ENCODE assay signal across 8 mouse cellular contexts in the genomic region with DNA sequence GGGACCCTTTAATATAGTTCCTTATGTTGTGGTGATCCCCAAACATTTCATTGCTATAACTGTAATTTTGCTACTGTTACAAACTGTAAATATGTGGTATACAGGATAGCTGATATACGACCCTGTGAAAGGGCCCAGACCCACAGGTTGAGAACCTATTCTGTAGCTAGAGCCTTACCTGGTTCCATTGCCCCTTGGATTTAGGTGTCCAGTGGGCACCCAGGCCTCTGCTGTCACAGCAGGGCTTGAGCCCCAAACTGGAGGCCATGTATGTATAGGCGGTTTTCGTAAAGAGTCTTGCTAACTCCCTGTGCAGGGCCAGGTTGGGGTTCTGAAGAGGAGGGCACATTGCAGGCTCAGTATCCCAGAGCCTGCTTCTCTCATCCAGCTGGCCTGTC. TPM values are rescaled to one million over a fixed set of nuclear protein-coding genes. Genes with fewer than 3 reads are reported as not detected.
DNase-seq lines count a peak whose midpoint lies in the region; ATAC-seq lines count a peak whose summit lies in the region.

No protein-coding gene starts in this region.

- DNase-seq in kidney, postnatal 25 days: no peak
- no peak for DNase-seq in urinary bladder, postnatal 36 days (ENCODE audit: low spot score in 2 of 2)
- no peak for DNase-seq in urinary bladder, postnatal 25 days (ENCODE audit: low spot score)
- DNase-seq in urinary bladder, postnatal 10 days (ENCODE audit: low spot score): no peak

- no peaks in the 10 kb centered on the region for H3K27me3 ChIP-seq in kidney, embryonic 16.5 days (ENCODE audit: insufficient read depth, low read length)
- H3K27me3 ChIP-seq in embryonic facial prominence, embryonic 12.5 days: no peaks in the 10 kb centered on the region
- no peaks in the 10 kb centered on the region for H3K27me3 ChIP-seq in hindbrain, embryonic 15.5 days
- no peaks in the 10 kb centered on the region for H3K27me3 ChIP-seq in midbrain, embryonic 15.5 days (replicated peaks)

- peaks cover 43% of the 10 kb centered on the region for H3K4me1 ChIP-seq in kidney, embryonic 16.5 days (ENCODE audit: insufficient read depth, low read length)
- peaks cover 47% of the 10 kb centered on the region for H3K4me1 ChIP-seq in embryonic facial prominence, embryonic 12.5 days
- peaks cover 48% of the 10 kb centered on the region for H3K4me1 ChIP-seq in hindbrain, embryonic 15.5 days (replicated peaks)
- H3K4me1 ChIP-seq in midbrain, embryonic 15.5 days: peaks cover 48% of the 10 kb centered on the region

- peak overlapping the region; percentile 97 for H3K4me3 ChIP-seq in kidney, embryonic 16.5 days (ENCODE audit: low read length)
- H3K4me3 ChIP-seq in embryonic facial prominence, embryonic 12.5 days: peak overlapping the region; percentile 88
- peak overlapping the region; percentile 90 for H3K4me3 ChIP-seq in hindbrain, embryonic 15.5 days
- H3K4me3 ChIP-seq in midbrain, embryonic 15.5 days: peak overlapping the region; percentile 65; the same call in 1 of the 2 replicates

- 89% methylated on average over 3 of the region's 3 CpGs for WGBS in kidney, embryonic 16.5 days
- 88% methylated on average over 3 of the region's 3 CpGs for WGBS in embryonic facial prominence, embryonic 12.5 days
- 87% methylated on average over 3 of the region's 3 CpGs for WGBS in hindbrain, embryonic 15.5 days
- WGBS in midbrain, embryonic 15.5 days: 90% methylated on average over 3 of the region's 3 CpGs

- H3K4me2 ChIP-seq in kidney, embryonic 16.5 days (replicated peaks; ENCODE audit: low read depth, low read length): peak overlapping the region; percentile 84
- H3K4me2 ChIP-seq in embryonic facial prominence, embryonic 12.5 days (replicated peaks): peak overlapping the region; percentile 95
- peak overlapping the region; percentile 81 for H3K4me2 ChIP-seq in hindbrain, embryonic 15.5 days
- H3K4me2 ChIP-seq in midbrain, embryonic 15.5 days: peak overlapping the region; percentile 83

- no peak for ATAC-seq in kidney, embryonic 16.5 days (ENCODE audit: low FRiP score, low TSS enrichment)
- no peak for ATAC-seq in embryonic facial prominence, embryonic 12.5 days (ENCODE audit: insufficient number of reproducible peaks, insufficient read depth, low FRiP score, low TSS enrichment)
- ATAC-seq in hindbrain, embryonic 15.5 days (ENCODE audit: low FRiP score, low read depth): no peak
- no peak for ATAC-seq in midbrain, embryonic 15.5 days (replicated peaks)

- no peak overlapping the region for H3K27ac ChIP-seq in kidney, embryonic 16.5 days (ENCODE audit: low read length)
- H3K27ac ChIP-seq in embryonic facial prominence, embryonic 12.5 days: no peak overlapping the region
- no peak overlapping the region for H3K27ac ChIP-seq in hindbrain, embryonic 15.5 days (replicated peaks)
- no peak overlapping the region for H3K27ac ChIP-seq in midbrain, embryonic 15.5 days

- H3K9me3 ChIP-seq in kidney, embryonic 16.5 days (ENCODE audit: low read length): no peaks in the 10 kb centered on the region
- H3K9me3 ChIP-seq in embryonic facial prominence, embryonic 12.5 days: no peaks in the 10 kb centered on the region
- no peaks in the 10 kb centered on the region for H3K9me3 ChIP-seq in hindbrain, embryonic 15.5 days
- no peaks in the 10 kb centered on the region for H3K9me3 ChIP-seq in midbrain, embryonic 15.5 days

- H3K9ac ChIP-seq in kidney, embryonic 16.5 days (replicated peaks; ENCODE audit: low read length): 0 out of 2 replicates have a peak overlapping the region, but pooled peaks have one; percentile 5
- no peak overlapping the region for H3K9ac ChIP-seq in embryonic facial prominence, embryonic 12.5 days
- H3K9ac ChIP-seq in hindbrain, embryonic 15.5 days: no peak overlapping the region
- no peak overlapping the region for H3K9ac ChIP-seq in midbrain, embryonic 15.5 days

- H3K36me3 ChIP-seq in kidney, embryonic 16.5 days (ENCODE audit: insufficient read depth, low read length): peaks cover 44% of the 10 kb centered on the region
- peaks cover 49% of the 10 kb centered on the region for H3K36me3 ChIP-seq in embryonic facial prominence, embryonic 12.5 days
- H3K36me3 ChIP-seq in hindbrain, embryonic 15.5 days: peaks cover 32% of the 10 kb centered on the region
- H3K36me3 ChIP-seq in midbrain, embryonic 15.5 days (replicated peaks): peaks cover 34% of the 10 kb centered on the region

RNA-seq across cellular contexts. Expression of gene Rpl18, which starts 1.2 kb away (rescaled TPM):
- 1,042 and 1,047 TPM in 2 replicates for polyA plus RNA-seq in kidney, embryonic 16.5 days (2015; fragmentation: Nextera tagmentation; extraction: Ambion mirVana)
- polyA plus RNA-seq in embryonic facial prominence, embryonic 12.5 days (2016; fragmentation: Nextera tagmentation; extraction: Ambion mirVana): 926 and 973 TPM in 2 replicates
- polyA plus RNA-seq in hindbrain, embryonic 15.5 days (2015; fragmentation: Nextera tagmentation; extraction: Ambion mirVana): 528 and 575 TPM in 2 replicates
- 537 and 538 TPM in 2 replicates for polyA plus RNA-seq in midbrain, embryonic 15.5 days (2015; fragmentation: Nextera tagmentation; extraction: Ambion mirVana)

RNA-seq across cellular contexts. Expression of gene Sphk2, which starts 1.3 kb away (rescaled TPM):
- polyA plus RNA-seq in kidney, embryonic 16.5 days (2015; fragmentation: Nextera tagmentation; extraction: Ambion mirVana): 36.2 and 36.7 TPM in 2 replicates
- 34.7 and 35.3 TPM in 2 replicates for polyA plus RNA-seq in embryonic facial prominence, embryonic 12.5 days (2016; fragmentation: Nextera tagmentation; extraction: Ambion mirVana)
- polyA plus RNA-seq in hindbrain, embryonic 15.5 days (2015; fragmentation: Nextera tagmentation; extraction: Ambion mirVana): 24.4 and 26.9 TPM in 2 replicates
- polyA plus RNA-seq in midbrain, embryonic 15.5 days (2015; fragmentation: Nextera tagmentation; extraction: Ambion mirVana): 24.5 and 26.4 TPM in 2 replicates

RNA-seq across cellular contexts. Expression of gene Fam83e, which starts 4.6 kb away (rescaled TPM):
- polyA plus RNA-seq in kidney, embryonic 16.5 days (2015; fragmentation: Nextera tagmentation; extraction: Ambion mirVana): 1.1 and 1.2 TPM in 2 replicates
- 1.3 TPM in 2 replicates for polyA plus RNA-seq in embryonic facial prominence, embryonic 12.5 days (2016; fragmentation: Nextera tagmentation; extraction: Ambion mirVana)
- 0.38 and 0.57 TPM in 2 replicates for polyA plus RNA-seq in hindbrain, embryonic 15.5 days (2015; fragmentation: Nextera tagmentation; extraction: Ambion mirVana)
- polyA plus RNA-seq in midbrain, embryonic 15.5 days (2015; fragmentation: Nextera tagmentation; extraction: Ambion mirVana): 0.54 and 0.74 TPM in 2 replicates

RNA-seq across cellular contexts. Expression of gene Spaca4, which starts 9.2 kb away (rescaled TPM):
- not detected in 2 replicates for polyA plus RNA-seq in kidney, embryonic 16.5 days (2015; fragmentation: Nextera tagmentation; extraction: Ambion mirVana)
- polyA plus RNA-seq in embryonic facial prominence, embryonic 12.5 days (2016; fragmentation: Nextera tagmentation; extraction: Ambion mirVana): not detected in 2 replicates
- polyA plus RNA-seq in hindbrain, embryonic 15.5 days (2015; fragmentation: Nextera tagmentation; extraction: Ambion mirVana): not detected in 2 replicates
- not detected in 2 replicates for polyA plus RNA-seq in midbrain, embryonic 15.5 days (2015; fragmentation: Nextera tagmentation; extraction: Ambion mirVana)

RNA-seq across cellular contexts. Expression of gene Dbp, which starts 11.6 kb away (rescaled TPM):
- 4.1 and 4.3 TPM in 2 replicates for polyA plus RNA-seq in kidney, embryonic 16.5 days (2015; fragmentation: Nextera tagmentation; extraction: Ambion mirVana)
- 6.9 and 11.5 TPM in 2 replicates for polyA plus RNA-seq in embryonic facial prominence, embryonic 12.5 days (2016; fragmentation: Nextera tagmentation; extraction: Ambion mirVana)
- 2.9 and 4.1 TPM in 2 replicates for polyA plus RNA-seq in hindbrain, embryonic 15.5 days (2015; fragmentation: Nextera tagmentation; extraction: Ambion mirVana)
- 3.3 and 3.8 TPM in 2 replicates for polyA plus RNA-seq in midbrain, embryonic 15.5 days (2015; fragmentation: Nextera tagmentation; extraction: Ambion mirVana)
